Mouse (Mus musculus) thymus, postnatal 14 days (tissue): ENCODE data around the gene Sgf29.
A peak's percentile ranks its signal among the peaks of the same experiment; 100 is the strongest.
"Not testable (repeated sequence)": the region's sequence is repeated elsewhere in the genome, so short reads cannot be mapped to it uniquely, and the experiment has no call there.

Experiments used
- DNase-seq: peaks from one replicate; pipeline ENCODE4 v3.0.0; 2021

Sgf29 gene

DNA sequence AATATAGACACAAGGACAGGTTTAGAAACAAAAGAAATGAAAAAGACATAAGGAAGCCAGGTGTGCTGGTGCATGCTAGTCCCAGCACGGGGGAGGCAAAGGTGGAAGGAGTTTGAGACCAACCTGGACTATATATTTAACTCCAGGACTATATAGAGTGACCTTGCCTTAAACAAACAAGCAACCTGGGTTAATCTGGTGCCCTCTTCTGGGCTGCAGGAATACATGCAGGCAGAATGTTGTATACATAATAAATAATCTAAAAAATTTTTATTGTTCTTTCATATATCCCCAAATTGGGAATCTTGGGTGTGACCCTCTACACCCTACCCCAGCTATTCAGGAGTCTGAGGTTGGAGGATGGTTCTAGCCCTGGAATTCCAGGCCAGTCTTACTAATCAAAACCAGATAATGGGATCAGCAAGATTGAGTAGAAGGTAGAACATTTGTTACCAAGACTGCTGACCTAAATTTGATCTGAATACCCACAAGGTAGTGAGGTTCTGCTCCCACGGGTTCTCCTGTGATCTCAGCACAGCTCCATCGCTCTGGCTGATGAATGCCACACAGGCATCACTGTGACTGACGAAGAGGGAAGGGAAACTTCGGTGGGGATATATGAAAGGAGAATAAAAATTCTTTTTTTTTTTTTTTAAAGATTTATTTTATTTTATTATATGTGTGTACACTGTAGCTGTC, 6.4 kb upstream of the Sgf29 start:
- DNase-seq: no peak

GRCm38 (mm10) chr7:126643244-126643617, 5.9 kb upstream of the Sgf29 start:
- peak; percentile 35 for DNase-seq

DNA sequence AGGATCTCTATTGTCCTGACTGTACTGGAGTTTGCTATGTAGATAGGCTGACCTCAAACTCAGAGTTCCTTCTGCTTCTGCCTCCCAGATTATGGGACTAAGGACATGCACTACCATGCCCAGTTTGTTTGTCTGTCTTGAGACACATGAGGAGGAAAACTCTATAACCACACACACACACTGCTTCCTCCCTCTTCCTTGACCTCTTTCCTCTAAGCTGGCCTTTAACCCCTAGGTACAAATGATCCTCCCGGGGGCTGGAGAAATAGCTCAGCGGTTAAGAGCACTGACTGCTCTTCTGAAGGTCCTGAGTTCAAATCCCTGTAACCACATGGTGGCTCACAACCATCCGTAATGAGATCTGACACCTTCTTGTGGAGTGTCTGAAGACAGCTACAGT, 4.8 kb upstream of the Sgf29 start:
- DNase-seq: no peak

DNA sequence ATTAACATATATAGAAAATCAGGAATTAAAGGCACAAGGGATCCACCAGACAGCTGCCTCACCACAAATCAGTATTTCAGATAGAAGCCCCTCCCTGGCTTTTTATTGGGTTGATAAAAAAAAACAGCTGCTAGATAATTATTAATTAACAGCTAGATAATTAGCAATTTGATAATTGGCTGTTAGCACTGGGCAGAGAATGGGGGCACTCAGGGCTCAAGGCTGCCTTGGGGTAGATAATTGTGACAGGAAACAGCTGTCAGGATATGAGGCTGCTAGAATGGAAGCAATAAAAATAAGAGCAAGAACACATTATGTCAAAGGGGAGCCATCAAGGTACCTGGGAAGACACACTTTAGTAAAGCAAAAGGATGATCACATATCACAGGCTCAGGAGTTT, 4.2 kb upstream of the Sgf29 start:
- DNase-seq: no peak

DNA sequence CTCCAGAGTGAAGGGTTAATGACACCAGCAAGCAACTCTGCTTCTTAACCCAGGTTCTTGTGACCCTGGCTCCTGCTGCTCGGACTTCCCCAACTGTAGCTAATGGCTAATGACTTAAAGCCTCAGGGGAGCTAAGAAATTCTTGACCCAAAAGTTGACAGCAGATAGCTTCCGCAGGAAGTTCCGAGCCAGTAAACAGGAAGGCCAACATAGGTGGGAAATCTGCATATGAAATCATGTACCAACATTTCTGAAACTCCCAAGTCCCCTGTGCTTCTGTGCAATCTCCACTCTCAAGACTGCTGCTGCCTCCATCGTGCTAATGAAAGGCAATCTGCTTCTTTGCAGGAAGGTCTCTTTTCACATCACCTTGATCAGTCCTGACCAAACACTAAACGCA, 3.4 kb upstream of the Sgf29 start:
- no peak for DNase-seq

DNA sequence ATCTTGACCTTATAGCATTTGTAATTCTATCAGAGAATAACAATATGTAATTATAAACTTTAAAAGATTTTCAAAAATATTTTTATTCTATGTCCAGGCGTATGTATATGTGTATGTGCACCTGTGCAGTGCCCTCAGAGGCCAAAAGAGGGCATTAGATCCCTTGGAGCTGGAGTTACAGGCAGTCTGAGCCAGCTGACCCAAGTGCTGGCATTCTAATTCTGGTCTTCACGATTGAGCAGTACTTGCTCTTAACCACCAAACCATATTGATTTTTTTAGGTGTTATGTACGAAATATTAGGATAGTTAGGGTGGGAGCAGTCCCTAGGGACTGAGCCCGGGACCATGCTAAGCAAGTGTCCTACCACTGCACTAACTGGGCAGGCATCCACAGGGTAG, 623 bp upstream of the Sgf29 start:
- peak; percentile 8 for DNase-seq

- no peak for DNase-seq
Measured at GRCm38 (mm10) chr7:126650852-126651251, 1.7 kb downstream of the Sgf29 start.

DNA sequence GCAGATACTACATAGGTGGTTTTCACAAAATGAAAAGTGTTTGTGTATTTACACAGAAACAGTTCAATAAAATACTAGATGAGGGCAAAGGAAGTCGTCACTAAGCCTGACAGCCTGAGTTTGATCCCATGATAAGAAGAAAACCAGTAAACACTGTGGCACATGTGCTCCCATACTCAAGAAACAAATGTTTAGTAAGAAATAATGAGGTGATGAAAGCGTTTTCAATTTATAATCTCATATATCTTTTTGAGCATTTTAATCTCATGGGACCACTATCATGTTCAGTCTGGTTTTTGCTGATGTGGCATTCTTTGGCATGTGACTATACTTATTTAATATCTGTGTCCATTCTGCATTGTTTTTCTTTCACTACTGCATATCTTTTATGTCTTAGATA, 4.9 kb downstream of the Sgf29 start:
- no peak for DNase-seq

DNA sequence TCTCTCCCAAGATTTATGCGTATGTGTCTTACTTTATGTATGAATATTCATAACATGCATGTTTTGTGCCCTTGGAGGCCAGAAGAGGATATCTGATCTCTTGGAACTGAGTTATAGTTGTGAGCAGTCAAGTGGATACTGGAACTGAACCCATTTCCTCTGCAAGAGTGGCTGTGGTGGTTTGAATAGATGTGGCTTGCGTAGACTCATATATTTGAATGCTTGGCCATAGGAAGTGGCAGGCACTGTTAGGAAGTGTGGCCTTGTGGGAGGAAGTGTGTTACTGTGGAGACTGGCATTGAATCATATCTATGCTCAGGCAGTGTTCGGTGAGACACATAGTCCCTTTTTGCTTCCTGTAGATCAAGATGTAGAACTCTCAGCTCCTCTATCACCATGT, 6.6 kb downstream of the Sgf29 start:
- peak; percentile 32 for DNase-seq

- no peak for DNase-seq
Measured at GRCm38 (mm10) chr7:126657522-126657921, 8.4 kb downstream of the Sgf29 start.

DNA sequence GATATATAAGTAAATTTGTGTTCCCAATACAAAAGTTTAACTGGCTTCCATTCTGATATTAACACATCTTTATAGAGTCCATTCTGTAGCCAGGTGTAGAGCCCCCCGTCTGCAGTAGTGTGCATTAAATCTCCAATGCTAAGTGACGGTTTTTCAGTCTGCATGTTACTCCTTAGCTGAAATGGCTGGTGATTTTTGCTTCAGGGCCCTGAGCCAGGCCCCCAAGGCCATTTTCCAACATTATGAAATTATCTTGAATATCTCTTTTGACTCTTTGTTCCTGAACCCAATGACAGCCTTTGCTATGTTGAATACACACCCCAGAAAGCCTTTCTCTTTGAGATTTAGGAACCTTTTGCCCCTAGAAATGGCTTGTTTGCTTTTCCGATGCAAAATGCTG, 10.7 kb downstream of the Sgf29 start:
- DNase-seq: no peak

- DNase-seq: no peak
Measured at GRCm38 (mm10) chr7:126663646-126664045, 14.5 kb downstream of the Sgf29 start.

- DNase-seq: no peak
Measured at GRCm38 (mm10) chr7:126665269-126665668, 16.2 kb downstream of the Sgf29 start.

DNA sequence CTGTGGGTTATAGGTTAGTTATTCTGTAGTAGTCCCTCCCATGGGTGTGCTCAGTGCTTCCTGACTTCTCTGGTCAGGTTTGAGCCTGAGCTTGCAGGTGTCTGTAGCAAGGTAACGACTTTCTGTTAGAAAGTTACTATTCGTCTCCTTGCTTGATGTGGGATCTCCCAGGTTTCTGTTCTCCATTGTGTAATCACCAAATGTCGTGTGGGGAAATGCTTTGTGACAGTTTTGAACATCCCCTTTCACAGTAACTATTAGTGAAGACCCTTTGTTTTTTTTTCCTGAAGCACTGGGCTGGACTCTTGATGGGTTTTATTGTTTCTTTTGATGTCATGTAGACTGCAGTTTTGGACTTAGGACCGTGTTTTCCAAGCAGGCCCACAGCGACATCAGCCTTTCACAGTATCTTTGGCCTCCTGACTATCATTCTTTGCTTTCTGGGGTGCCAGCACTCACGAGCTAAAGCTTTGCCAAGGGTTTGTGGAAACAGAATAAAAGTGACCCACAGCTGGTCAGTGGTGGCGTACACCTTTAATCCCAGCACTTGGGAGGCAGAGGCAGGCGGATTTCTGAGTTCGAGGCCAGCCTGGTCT, 18.5 kb downstream of the Sgf29 start:
- no peak for DNase-seq

DNA sequence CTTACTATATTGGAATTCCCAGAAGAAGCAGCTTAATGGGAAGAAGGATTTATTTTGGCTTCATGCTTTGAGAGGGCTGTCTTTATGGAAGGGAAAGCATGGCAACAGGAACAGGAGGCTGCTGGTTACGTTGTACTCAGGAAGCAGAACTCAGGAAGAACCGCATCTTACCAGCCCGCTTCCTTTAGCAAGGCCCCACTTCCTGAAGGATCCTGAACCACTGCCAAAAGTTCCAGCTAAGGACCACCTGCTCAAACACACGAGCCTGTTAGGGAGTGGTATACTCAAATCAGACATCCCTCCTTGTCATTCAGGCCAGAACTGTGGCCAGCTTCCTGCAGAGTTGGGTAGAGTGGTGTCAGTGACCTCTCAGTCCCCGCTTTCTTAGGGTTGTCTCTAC, 19.3 kb downstream of the Sgf29 start:
- DNase-seq: no peak

GRCm38 (mm10) chr7:126670152-126670551, 21.0 kb downstream of the Sgf29 start:
- DNase-seq: no peak

- no peak for DNase-seq
Measured at GRCm38 (mm10) chr7:126672111-126672510, 23.0 kb downstream of the Sgf29 start.

GRCm38 (mm10) chr7:126675104-126675503, 26.0 kb downstream of the Sgf29 start:
- DNase-seq: no peak

DNA sequence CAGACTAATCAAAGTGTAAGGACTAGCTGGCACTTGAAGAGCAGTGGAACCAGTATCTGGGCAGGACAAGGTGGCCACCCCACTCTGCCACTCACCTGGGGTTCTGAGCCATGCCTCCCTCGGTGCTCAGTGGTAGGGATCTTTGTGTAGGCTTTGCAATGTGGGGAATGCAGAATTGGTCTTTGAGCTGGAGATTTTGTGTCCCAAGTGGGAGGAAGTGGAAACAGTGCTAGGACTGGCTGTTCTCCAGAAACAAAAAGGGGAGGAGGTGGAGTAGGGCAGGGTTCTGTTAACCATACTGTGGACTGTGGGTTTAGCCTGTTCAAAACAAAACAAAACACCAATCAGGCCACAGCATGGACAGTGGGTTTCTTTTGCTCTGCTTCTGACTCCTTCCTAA, 27.1 kb downstream of the Sgf29 start, which contains the start of gene Sult1a1:
Gene Sult1a1, minus strand, starts transcription at position 226 of the 400 bp plus-strand sequence.
- no peak for DNase-seq

GRCm38 (mm10) chr7:126676631-126677220, 27.6 kb downstream of the Sgf29 start:
- no peak for DNase-seq

GRCm38 (mm10) chr7:126678545-126679341, 29.6 kb downstream of the Sgf29 start:
- DNase-seq: no peak

GRCm38 (mm10) chr7:126679683-126680082, 30.6 kb downstream of the Sgf29 start:
- DNase-seq: no peak

- no peak for DNase-seq
Measured at GRCm38 (mm10) chr7:126681221-126681620, 32.1 kb downstream of the Sgf29 start.

DNA sequence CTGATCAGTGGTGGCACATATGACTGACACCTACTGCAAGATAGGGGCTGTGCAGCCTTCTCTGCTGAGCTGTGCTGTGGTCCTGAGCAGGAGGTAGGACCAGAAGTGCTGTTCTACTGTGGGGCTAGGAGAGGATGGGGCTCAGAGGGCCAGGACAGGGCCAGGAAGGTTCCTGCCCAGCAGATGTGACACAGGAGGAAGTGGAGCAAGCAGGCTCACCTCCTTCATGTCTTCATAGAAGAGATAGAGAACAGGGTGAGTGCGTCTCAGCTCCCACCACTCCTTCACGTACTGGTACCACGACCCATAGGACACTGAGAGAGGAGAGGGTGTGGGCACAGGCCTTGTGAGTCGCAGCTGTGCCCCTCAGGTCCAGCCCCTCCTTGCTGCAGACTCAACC, 39.0 kb downstream of the Sgf29 start:
- not testable (repeated sequence) for DNase-seq
